Mouse (Mus musculus) left cerebral cortex, adult 2 months (tissue): ENCODE data around the gene Cdc42bpb. TPM values are rescaled to one million over a fixed set of nuclear protein-coding genes. Genes with fewer than 3 reads are reported as not detected.

Source experiments
- DNase-seq, 2 experiments: peaks; one replicate each; pipeline ENCODE4 v3.0.0; 2021 to 2022; ENCODE audit warnings: low spot score in 2 of 2, mixed read lengths in 1 of 2; ENCODE audit errors: extremely low spot score in 1 of 2
- H3K27ac ChIP-seq: fragments of 200-600 bp; 2 replicates; pipeline ENCODE4 v1.8.1; 2022
- H3K4me3 ChIP-seq: fragments of 200-600 bp; 2 replicates; pipeline ENCODE4 v1.8.1; 2022
- CTCF ChIP-seq: fragments of 200-600 bp; IDR thresholded peaks from 2 replicates; pipeline ENCODE4 v1.8.1; 2022; ENCODE audit warnings: antibody characterized with exemption, mild to moderate bottlenecking, moderate library complexity
- intact Hi-C: fragments of 180-260 bp; cut with DNase I; formaldehyde crosslinking; loops from one replicate; pipeline ENCODE4 v1.15.1; 2025
- total RNA-seq, 2 experiments: library from RNA; stranded (reverse); gene quantifications; 2 replicates each; pipeline ENCODE4 v1.2.3; 2021

Gene Cdc42bpb
- total RNA-seq, 2 experiments from 2014 or later: 137 to 142 TPM

DNA sequence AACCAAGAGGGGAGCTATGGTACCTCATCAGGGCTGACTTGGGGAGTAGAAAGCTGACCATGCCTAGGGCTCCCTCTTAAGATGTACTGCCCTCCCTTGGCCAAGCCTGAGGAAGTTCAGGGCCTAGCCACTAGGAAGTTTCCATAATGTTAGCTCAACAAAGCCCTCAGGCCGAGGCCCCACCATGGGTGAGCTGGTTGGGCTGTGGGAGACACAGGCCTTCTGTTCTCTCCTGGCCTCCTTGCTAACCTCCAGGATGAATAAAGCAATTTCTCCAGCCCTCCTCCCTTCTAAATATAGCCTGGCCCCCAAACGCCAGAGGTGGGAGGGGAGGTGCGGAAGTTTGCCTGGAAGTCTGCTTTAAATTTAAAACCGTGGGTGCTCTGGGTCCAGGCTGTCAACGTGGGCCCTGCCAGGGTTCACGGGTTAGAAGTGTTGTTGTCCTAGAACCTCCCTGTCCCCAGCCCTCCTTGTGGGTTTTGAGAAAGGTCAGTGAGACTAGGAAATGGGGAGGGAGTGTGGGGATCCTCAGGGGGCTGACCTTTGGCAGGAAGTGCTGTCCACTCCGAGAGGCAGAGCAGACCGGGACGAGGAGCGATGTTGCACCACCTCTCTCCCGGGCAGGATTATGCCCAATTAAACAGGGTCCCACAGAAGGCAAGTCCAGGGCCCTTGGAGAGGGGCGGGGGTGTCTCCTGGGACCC is 35.2 kb upstream of the Cdc42bpb start:
- no peak for TF ChIP-seq CTCF
- no peak for DNase-seq
- H3K4me3 ChIP-seq: peak overlapping the region; percentile 29
- intact Hi-C loops: loop anchor here (1.0 kb wide), 1 partner anchor 11 kb away; no protein-coding TSS in a partner anchor
- H3K27ac ChIP-seq: no peak overlapping the region

DNA sequence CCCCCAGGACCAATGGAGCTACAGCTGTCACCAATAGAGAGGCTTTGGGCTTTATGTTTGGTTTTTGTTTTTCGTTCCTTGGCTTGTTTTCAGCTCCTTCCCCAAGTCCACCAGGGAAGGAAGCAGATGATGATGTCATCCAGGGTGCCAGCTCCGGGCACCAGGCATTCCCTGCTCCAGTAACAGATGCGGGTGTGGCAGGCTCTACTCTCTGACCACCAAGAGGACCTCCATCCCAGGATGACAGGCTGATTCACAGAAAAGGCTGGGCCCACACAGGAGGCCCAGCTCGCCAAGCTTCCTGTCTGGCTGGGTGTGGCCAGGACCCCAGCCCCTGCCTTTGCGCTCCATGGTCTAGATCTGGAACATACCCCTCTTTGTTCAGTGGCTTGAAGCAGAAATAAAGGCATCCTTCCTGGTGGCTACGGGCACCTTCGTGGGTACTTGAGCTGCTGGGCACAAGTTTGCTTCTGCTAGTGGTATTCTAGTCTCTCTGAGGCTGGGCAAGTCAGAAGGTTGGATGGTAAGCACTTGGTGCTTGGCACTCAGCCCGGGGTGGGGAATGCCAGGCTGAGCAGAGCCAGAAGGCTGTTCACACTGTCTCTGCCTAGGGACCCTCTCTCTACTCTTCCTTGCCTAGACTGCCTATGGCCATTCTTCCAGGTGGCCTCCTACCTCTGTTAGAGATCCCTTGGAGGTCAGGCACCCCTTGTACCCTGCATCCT is 34.3 kb upstream of the Cdc42bpb start:
- intact Hi-C loops: no loop called here
- no peak for TF ChIP-seq CTCF
- no peak overlapping the region for H3K4me3 ChIP-seq
- DNase-seq: no peak
- H3K27ac ChIP-seq: no peak overlapping the region

DNA sequence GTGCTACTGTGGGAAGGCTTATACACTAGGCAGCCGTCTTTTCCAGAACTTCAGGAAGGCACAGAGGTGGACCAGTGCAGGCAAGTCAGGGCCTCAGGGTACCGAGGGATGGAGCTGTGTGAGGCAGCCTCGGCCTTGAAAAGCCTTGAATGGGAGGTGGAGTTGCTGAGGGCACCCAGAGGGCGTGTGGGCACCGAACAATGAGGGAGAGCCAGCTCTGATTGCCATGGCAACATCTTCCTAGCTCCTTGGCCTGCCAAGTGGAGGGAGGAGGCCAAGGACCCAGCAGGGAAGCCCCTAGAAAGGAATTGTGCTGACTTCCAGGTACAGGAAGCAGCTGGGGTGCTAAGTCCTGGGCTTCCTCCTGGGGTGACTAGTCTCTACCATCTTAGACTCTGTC is 32.1 kb upstream of the Cdc42bpb start:
- Histone ChIP-seq H3K27ac (no peak overlapping the region), H3K4me3 (no peak overlapping the region)
- intact Hi-C loops: no loop called here
- no peak for TF ChIP-seq CTCF
- DNase-seq: no peak

DNA sequence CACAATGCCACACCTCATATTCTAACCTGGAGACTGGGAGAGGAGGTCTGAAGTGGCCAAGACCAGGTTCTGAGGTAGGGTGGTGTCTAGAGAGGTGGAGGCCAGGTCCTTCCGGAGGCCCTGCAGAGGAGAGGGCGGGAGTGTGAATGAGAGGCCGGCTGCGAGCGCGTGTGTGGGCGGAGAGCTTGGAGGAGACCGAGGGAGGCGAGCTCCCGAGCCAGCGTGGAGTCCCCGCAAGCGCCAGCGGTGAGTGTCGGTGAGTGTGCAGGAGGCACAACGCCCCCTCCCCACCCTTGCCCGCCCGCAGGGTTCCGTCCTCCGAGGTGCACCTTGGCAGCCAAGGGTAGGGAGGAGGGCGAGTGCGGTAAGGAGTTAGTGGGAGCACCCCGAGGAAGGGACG is 29.1 kb upstream of the Cdc42bpb start, which contains the start of gene Lbhd2:
TSS of gene Lbhd2 (plus strand) at position 188 of the 400 bp plus-strand sequence.
- H3K27ac ChIP-seq: no peak within 1 kb of the TSS
- TF ChIP-seq CTCF: no peak
- intact Hi-C loops: no loop called here
- DNase-seq: no peak
- peak within 1 kb of the TSS; percentile 23; the same call in 1 of the 2 replicates for H3K4me3 ChIP-seq

DNA sequence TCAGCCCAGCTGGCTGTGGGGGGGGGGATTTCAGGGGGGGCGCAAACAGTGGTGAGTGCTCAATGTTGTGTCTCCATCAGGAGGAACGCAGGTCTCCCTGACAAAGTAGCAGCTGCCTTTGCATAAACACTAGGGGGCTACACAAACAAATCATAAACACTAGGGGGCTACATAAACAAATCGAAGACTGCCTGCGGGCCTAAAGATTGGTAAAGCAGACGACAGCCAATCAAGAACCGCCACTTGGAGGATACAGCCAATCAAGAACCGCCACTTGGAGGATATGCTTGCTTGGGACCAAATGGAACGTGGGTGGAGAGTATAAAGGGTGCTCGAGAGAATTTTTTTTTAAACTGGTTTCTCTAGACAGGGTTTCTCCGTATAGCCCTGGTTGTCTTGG is 27.4 kb upstream of the Cdc42bpb start:
- no peak for TF ChIP-seq CTCF
- Histone ChIP-seq H3K27ac (no peak overlapping the region), H3K4me3 (no peak overlapping the region)
- no peak for DNase-seq
- intact Hi-C loops: loop anchor here (5.0 kb wide), 1 partner anchor 133 kb away; the partner anchor contains the start of gene Amn

DNA sequence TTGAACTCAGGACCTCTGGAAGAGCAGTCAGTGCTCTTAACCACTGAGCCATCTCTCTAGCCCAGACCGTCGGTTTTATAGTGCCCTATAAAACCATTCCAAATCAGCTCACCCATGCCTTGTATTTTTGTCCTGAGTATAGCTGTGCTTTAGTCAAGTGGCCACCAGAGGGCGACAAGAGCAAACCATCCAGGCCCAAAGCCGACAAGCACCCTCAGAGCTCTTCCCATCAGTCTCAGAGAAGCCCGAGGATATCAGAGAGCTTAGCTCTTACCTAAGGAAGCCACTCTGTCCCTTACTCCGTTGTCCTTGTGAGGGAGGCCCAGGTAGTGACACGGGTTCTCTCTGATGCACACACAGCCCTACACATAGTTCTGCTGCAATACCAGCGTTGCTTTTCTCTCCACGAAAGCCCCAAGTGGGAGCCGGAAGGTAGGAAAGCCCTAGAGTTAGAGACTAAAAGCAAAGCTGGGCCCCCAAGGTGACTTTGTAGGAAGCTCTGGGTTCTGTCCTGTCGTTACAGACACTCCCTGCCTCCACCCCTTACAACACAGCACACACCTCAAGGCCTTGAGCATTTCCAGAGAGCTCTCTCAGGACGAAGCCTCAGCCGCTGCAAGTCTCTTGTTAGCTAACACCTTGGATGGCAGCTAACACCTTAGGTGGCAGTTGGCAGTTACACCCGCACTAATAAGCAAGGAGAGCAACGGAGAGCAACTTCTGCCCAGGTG is 24.1 kb upstream of the Cdc42bpb start:
- H3K27ac ChIP-seq: no peak overlapping the region
- peak; percentile 73 to 77 for DNase-seq
- intact Hi-C loops: loop anchor here (1.0 to 5.0 kb wide), 2 partner anchors 12 to 129 kb away; partner anchors contain the start of gene Amn
- H3K4me3 ChIP-seq: no peak overlapping the region
- TF ChIP-seq CTCF: peak; percentile 88

DNA sequence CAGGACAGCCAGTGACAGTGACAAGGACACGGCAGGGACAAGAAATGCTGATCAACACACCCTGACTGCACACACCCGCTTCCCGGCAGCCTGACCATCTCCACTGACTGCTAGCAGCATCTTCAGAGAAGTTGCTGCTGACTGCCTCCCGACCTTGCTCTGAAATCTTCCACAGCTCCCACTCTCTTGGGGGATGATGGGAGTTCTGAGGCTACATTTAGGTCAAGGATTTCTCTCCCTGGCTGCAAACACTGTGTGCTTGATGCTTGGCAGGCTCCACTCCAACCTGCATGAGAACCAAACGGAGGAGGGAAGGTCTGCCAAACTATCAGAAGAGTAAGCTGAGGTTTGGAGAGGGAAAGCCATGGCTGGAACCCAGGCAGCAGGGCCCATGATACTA is 19.5 kb upstream of the Cdc42bpb start:
- no peak overlapping the region for H3K27ac ChIP-seq
- no peak for DNase-seq
- no peak for TF ChIP-seq CTCF
- no peak overlapping the region for H3K4me3 ChIP-seq
- intact Hi-C loops: no loop called here

DNA sequence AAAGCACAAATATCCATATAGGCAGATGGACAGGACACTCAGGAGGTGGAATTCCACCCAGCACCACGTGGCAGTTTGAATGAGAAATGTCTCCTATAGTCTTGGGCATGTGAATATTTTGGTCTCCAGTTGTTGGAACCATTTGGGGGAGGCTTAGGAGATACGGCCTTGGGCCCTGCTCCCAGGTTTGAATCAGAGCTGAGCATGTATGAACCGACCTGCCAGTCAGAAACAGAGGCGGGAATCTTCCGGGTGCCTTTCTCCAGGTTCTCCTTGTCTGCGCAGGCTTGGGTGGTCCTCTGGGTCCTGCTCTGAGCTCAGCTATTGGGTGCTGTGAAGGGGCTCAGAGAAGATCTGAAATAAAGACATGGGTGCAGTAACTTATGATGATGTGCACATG is 16.5 kb upstream of the Cdc42bpb start:
- intact Hi-C loops: no loop called here
- no peak for DNase-seq
- TF ChIP-seq CTCF: no peak
- Histone ChIP-seq H3K27ac (no peak overlapping the region), H3K4me3 (no peak overlapping the region)

DNA sequence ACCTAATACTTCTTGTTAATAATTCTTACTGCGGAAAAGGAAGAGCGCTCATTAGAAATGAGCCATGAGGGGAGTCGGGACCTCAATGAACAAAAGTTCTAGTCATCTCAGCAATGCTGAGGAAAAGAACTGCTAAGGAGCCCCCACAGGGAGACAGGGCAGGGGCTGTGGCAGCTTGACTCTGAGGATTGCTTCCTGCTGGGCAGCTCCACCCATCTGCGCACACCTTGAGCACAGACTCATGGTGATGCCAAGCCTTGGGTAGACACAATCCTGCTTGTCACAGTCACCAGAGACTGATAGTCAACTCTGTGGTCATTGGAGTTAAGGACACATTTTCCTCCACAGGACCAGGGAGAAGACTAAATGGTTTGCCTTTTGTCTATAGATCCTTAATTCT is 9.6 kb upstream of the Cdc42bpb start:
- Histone ChIP-seq H3K4me3 (no peak overlapping the region), H3K27ac (no peak overlapping the region)
- intact Hi-C loops: no loop called here
- no peak for DNase-seq
- TF ChIP-seq CTCF: no peak

DNA sequence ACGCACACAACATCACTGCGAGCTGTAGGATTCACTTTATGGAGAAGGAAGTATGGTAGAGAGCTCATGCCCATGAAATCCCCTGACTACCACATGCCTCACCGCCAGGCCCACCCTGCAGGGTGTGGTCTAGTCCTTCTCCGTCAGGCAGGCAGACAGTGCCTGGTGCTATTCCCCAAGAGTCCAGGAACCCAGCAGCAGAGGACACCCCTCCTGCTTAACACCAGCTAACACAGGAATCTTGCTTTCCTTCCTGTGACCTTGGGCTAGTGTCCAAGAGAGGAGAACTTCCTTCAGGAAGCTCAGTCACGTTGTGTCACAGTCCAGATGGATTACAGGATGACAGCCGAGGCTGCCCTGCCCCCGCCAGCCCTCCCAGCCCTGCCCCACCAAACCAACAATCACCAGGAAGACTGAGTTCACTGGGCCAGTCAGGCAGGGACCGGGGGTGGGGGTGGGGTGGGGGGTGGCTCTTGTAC is 9.2 kb upstream of the Cdc42bpb start:
- intact Hi-C loops: no loop called here
- H3K4me3 ChIP-seq: no peak overlapping the region
- TF ChIP-seq CTCF: no peak
- no peak overlapping the region for H3K27ac ChIP-seq
- DNase-seq: no peak

DNA sequence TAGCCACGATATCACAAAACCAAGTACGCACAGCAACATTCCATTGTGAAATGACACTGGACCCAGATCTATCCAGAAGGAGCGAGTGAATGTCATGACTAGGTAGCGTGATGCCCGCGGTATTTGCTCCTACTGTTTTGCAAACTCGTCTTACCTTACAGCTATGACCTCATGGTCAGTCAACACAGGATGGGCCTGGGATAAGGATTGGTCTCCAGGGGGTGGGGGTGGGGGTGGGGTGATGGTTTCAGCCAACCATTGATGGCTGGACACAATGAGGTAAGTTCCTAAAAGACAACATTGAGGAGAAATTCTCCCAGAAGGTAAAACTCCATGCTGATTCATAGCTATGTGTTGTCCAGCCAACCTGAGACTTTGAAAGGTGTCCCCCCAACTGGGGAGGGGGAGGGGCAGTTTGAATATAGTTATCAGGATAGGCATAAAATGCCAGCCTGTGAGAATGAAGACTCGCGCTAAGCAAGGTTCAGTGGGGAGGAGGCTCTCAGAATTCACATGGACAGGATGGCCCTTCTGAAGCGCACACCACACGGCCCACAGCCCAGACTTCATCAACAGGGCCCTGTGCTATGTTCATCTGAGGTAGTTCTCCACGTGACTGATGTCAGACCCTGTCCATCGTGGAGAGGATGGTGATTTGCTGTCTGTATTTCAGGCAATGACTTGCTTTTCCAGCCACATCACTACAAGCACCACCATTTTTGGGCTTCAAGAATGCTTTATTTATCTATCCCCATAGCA is 8.5 kb upstream of the Cdc42bpb start:
- TF ChIP-seq CTCF: no peak

More for the DNA sequence above, 8.5 kb upstream of the Cdc42bpb start:
- intact Hi-C loops: no loop called here
- no peak for DNase-seq
- H3K4me3 ChIP-seq: no peak overlapping the region
- no peak overlapping the region for H3K27ac ChIP-seq
